ENCODE assay signal across 8 mouse cellular contexts in the genomic region with DNA sequence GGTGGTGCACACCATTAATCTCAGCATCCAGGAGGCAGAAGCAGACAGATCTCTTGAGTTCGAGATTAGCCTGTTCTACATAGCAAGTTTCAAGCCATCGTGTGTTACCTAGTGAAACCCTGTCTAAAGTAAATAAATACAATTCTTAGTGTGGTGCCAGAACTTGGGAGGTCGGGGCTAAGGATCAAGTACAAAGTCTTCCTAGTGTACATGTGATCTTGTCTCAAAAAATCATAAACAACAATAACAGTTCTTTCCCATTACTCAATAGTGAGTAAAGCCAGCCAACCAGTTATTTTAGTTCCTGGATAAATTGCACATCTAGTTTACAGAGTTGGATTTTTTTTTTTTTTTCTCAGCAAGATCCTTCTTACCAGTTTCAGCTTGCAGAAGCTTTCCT. TPM values are rescaled to one million over a fixed set of nuclear protein-coding genes. Genes with fewer than 3 reads are reported as not detected.
DNase-seq lines count a peak whose midpoint lies in the region; ATAC-seq lines count a peak whose summit lies in the region.

No protein-coding gene starts in this region.

- WGBS in kidney, embryonic 14.5 days, result 54% methylated on average over 3 of the region's 3 CpGs
- WGBS in embryonic facial prominence, embryonic 10.5 days, result 58% methylated on average over 3 of the region's 3 CpGs
- WGBS in hindbrain, embryonic 16.5 days, result 60% methylated on average over 3 of the region's 3 CpGs
- 77% methylated on average over 3 of the region's 3 CpGs for WGBS in midbrain, embryonic 14.5 days

- DNase-seq in kidney, adult 18-20 months, result no peak
- DNase-seq in embryonic facial prominence, embryonic 10.5 days (ENCODE audit: low spot score), result no peak
- no peak for DNase-seq in midbrain, embryonic 14.5 days
- no peak for DNase-seq in layer of hippocampus, postnatal 14 days (ENCODE audit: low spot score in 2 of 2)
- DNase-seq in urinary bladder, postnatal 36 days (ENCODE audit: low spot score in 2 of 2), result no peak

- H3K36me3 ChIP-seq in kidney, embryonic 14.5 days (ENCODE audit: control insufficient read depth, insufficient read depth, low read length), result no peaks in the 10 kb centered on the region; the same call in 1 of the 2 replicates
- peaks cover 21% of the 10 kb centered on the region for H3K36me3 ChIP-seq in embryonic facial prominence, embryonic 10.5 days (replicated peaks)
- H3K36me3 ChIP-seq in hindbrain, embryonic 16.5 days (ENCODE audit: control insufficient read depth, insufficient read depth, low read length), result 0 out of 2 replicates have a peak, but pooled peaks cover 2% of the 10 kb centered on the region
- H3K36me3 ChIP-seq in midbrain, embryonic 14.5 days (ENCODE audit: control insufficient read depth, insufficient read depth, low read length), result 0 out of 2 replicates have a peak, but pooled peaks cover 2% of the 10 kb centered on the region

- no peaks in the 10 kb centered on the region for H3K27me3 ChIP-seq in kidney, embryonic 14.5 days (ENCODE audit: control insufficient read depth, insufficient read depth, low read length)
- peaks cover 11% of the 10 kb centered on the region for H3K27me3 ChIP-seq in embryonic facial prominence, embryonic 10.5 days (replicated peaks; ENCODE audit: low read depth, poor library complexity, severe bottlenecking)
- H3K27me3 ChIP-seq in hindbrain, embryonic 16.5 days (replicated peaks; ENCODE audit: control insufficient read depth, insufficient read depth, low read length), result no peaks in the 10 kb centered on the region
- no peaks in the 10 kb centered on the region for H3K27me3 ChIP-seq in midbrain, embryonic 14.5 days (ENCODE audit: control insufficient read depth, insufficient read depth, low read length)

- H3K9ac ChIP-seq in kidney, embryonic 14.5 days (ENCODE audit: low read depth, low read length), result no peak overlapping the region
- H3K9ac ChIP-seq in hindbrain, embryonic 16.5 days (ENCODE audit: low read depth, low read length), result no peak overlapping the region
- no peak overlapping the region for H3K9ac ChIP-seq in midbrain, embryonic 14.5 days (replicated peaks; ENCODE audit: low read length)

- H3K9me3 ChIP-seq in kidney, embryonic 14.5 days (ENCODE audit: control insufficient read depth, low read length), result peaks cover 3% of the 10 kb centered on the region; the same call in 1 of the 2 replicates
- no peaks in the 10 kb centered on the region for H3K9me3 ChIP-seq in embryonic facial prominence, embryonic 10.5 days
- H3K9me3 ChIP-seq in hindbrain, embryonic 16.5 days (ENCODE audit: control insufficient read depth, low read length), result no peaks in the 10 kb centered on the region
- H3K9me3 ChIP-seq in midbrain, embryonic 14.5 days (ENCODE audit: control insufficient read depth, low read length), result no peaks in the 10 kb centered on the region

- peak overlapping the region; percentile 77 for H3K4me2 ChIP-seq in kidney, embryonic 14.5 days (replicated peaks; ENCODE audit: low read depth, low read length)
- peak overlapping the region; percentile 89 for H3K4me2 ChIP-seq in hindbrain, embryonic 16.5 days (ENCODE audit: low read length)
- peak overlapping the region; percentile 72 for H3K4me2 ChIP-seq in midbrain, embryonic 14.5 days (ENCODE audit: low read length)

- no peak overlapping the region for H3K27ac ChIP-seq in kidney, embryonic 14.5 days (ENCODE audit: low read depth, low read length)
- peak overlapping the region; percentile 94 for H3K27ac ChIP-seq in embryonic facial prominence, embryonic 10.5 days (replicated peaks)
- no peak overlapping the region for H3K27ac ChIP-seq in hindbrain, embryonic 16.5 days (ENCODE audit: low read depth, low read length)
- H3K27ac ChIP-seq in midbrain, embryonic 14.5 days (replicated peaks; ENCODE audit: low read depth, low read length), result no peak overlapping the region; the same call in 1 of the 2 replicates

- peak overlapping the region; percentile 59; the same call in 1 of the 2 replicates for H3K4me3 ChIP-seq in kidney, embryonic 14.5 days (ENCODE audit: low read length)
- H3K4me3 ChIP-seq in embryonic facial prominence, embryonic 10.5 days, result peak overlapping the region; percentile 69
- peak overlapping the region; percentile 75 for H3K4me3 ChIP-seq in hindbrain, embryonic 16.5 days (ENCODE audit: low read length)
- peak overlapping the region; percentile 63 for H3K4me3 ChIP-seq in midbrain, embryonic 14.5 days (replicated peaks; ENCODE audit: low read depth, low read length)

- H3K4me1 ChIP-seq in kidney, embryonic 14.5 days (ENCODE audit: control insufficient read depth, insufficient read depth, low read length), result peaks cover 9% of the 10 kb centered on the region
- peaks cover 13% of the 10 kb centered on the region for H3K4me1 ChIP-seq in embryonic facial prominence, embryonic 10.5 days
- H3K4me1 ChIP-seq in hindbrain, embryonic 16.5 days (ENCODE audit: control insufficient read depth, insufficient read depth, low read depth, low read length), result no peaks in the 10 kb centered on the region
- no peaks in the 10 kb centered on the region for H3K4me1 ChIP-seq in midbrain, embryonic 14.5 days (ENCODE audit: control insufficient read depth, insufficient read depth, low read length)

- no peak for ATAC-seq in kidney, embryonic 14.5 days (ENCODE audit: low FRiP score, low TSS enrichment)
- ATAC-seq in hindbrain, embryonic 16.5 days, result no peak
- ATAC-seq in midbrain, embryonic 14.5 days (ENCODE audit: low FRiP score, low TSS enrichment), result no peak
- no peak for ATAC-seq in megakaryocyte progenitor cell, adult 5-6 weeks (replicated peaks; ENCODE audit: poor library complexity)

RNA-seq across cellular contexts. Expression of a gene that starts 1.0 kb away (rescaled TPM):
- 24.7 and 28.2 TPM in 2 replicates for polyA plus RNA-seq in kidney, embryonic 14.5 days (2014; fragmentation: Nextera tagmentation; extraction: Ambion mirVana)
- polyA plus RNA-seq in embryonic facial prominence, embryonic 10.5 days (2016; fragmentation: Nextera tagmentation; extraction: Ambion mirVana), result 24.4 and 24.8 TPM in 2 replicates
- 16.7 and 17.7 TPM in 2 replicates for polyA plus RNA-seq in hindbrain, embryonic 16.5 days (2015; fragmentation: Nextera tagmentation; extraction: Ambion mirVana)
- 10.0 and 10.3 TPM in 2 replicates for polyA plus RNA-seq in midbrain, embryonic 14.5 days (2014; fragmentation: Nextera tagmentation; extraction: Ambion mirVana)
- 1 to 10 TPM; 4.8 to 5.6 TPM for total RNA-seq in layer of hippocampus, postnatal 14 days (2021)
- total RNA-seq in megakaryocyte progenitor cell, adult 5-6 weeks (2015), result 55.0 and 58.3 TPM in 2 replicates
- total RNA-seq in megakaryocyte progenitor cell, adult 5-6 weeks (2017), result 31.7 and 32.2 TPM in 2 replicates

RNA-seq across cellular contexts. Expression of a gene that starts 1.1 kb away (rescaled TPM):
- 25.7 and 35.8 TPM in 2 replicates for polyA plus RNA-seq in kidney, embryonic 14.5 days (2014; fragmentation: Nextera tagmentation; extraction: Ambion mirVana)
- 41.7 and 46.4 TPM in 2 replicates for polyA plus RNA-seq in embryonic facial prominence, embryonic 10.5 days (2016; fragmentation: Nextera tagmentation; extraction: Ambion mirVana)
- 21.3 and 27.5 TPM in 2 replicates for polyA plus RNA-seq in hindbrain, embryonic 16.5 days (2015; fragmentation: Nextera tagmentation; extraction: Ambion mirVana)
- polyA plus RNA-seq in midbrain, embryonic 14.5 days (2014; fragmentation: Nextera tagmentation; extraction: Ambion mirVana), result 15.6 and 16.4 TPM in 2 replicates
- 10 to 100 TPM; 30.2 to 35.7 TPM for total RNA-seq in layer of hippocampus, postnatal 14 days (2021)
- 1.6 and 4.0 TPM in 2 replicates for total RNA-seq in megakaryocyte progenitor cell, adult 5-6 weeks (2015)
- 2.0 and 2.9 TPM in 2 replicates for total RNA-seq in megakaryocyte progenitor cell, adult 5-6 weeks (2017)

RNA-seq across cellular contexts. Expression of a gene that starts 19.2 kb away (rescaled TPM):
- polyA plus RNA-seq in kidney, embryonic 14.5 days (2014; fragmentation: Nextera tagmentation; extraction: Ambion mirVana), result 0.27 TPM in 1 of 2 replicates, not detected in the other
- 0.17 TPM in 1 of 2 replicates, not detected in the other for polyA plus RNA-seq in embryonic facial prominence, embryonic 10.5 days (2016; fragmentation: Nextera tagmentation; extraction: Ambion mirVana)
- 0.28 and 0.31 TPM in 2 replicates for polyA plus RNA-seq in hindbrain, embryonic 16.5 days (2015; fragmentation: Nextera tagmentation; extraction: Ambion mirVana)
- polyA plus RNA-seq in midbrain, embryonic 14.5 days (2014; fragmentation: Nextera tagmentation; extraction: Ambion mirVana), result not detected in 2 replicates
- 1 to 10 TPM in 1 of 2 experiments, not detected in 1; 1.3 TPM for total RNA-seq in layer of hippocampus, postnatal 14 days (2021)
- not detected in 2 replicates for total RNA-seq in megakaryocyte progenitor cell, adult 5-6 weeks (2015)
- total RNA-seq in megakaryocyte progenitor cell, adult 5-6 weeks (2017), result not detected in 2 replicates

RNA-seq across cellular contexts. Expression of a gene that starts 27.1 kb away (rescaled TPM):
- not detected in 2 replicates for polyA plus RNA-seq in kidney, embryonic 14.5 days (2014; fragmentation: Nextera tagmentation; extraction: Ambion mirVana)
- not detected in 2 replicates for polyA plus RNA-seq in embryonic facial prominence, embryonic 10.5 days (2016; fragmentation: Nextera tagmentation; extraction: Ambion mirVana)
- 0.47 and 0.54 TPM in 2 replicates for polyA plus RNA-seq in hindbrain, embryonic 16.5 days (2015; fragmentation: Nextera tagmentation; extraction: Ambion mirVana)
- not detected in 2 replicates for polyA plus RNA-seq in midbrain, embryonic 14.5 days (2014; fragmentation: Nextera tagmentation; extraction: Ambion mirVana)
- not detected for total RNA-seq in layer of hippocampus, postnatal 14 days (2021)
- total RNA-seq in megakaryocyte progenitor cell, adult 5-6 weeks (2015), result not detected in 2 replicates
- not detected in 2 replicates for total RNA-seq in megakaryocyte progenitor cell, adult 5-6 weeks (2017)

RNA-seq across cellular contexts. Expression of a gene that starts 48.2 kb away (rescaled TPM):
- polyA plus RNA-seq in kidney, embryonic 14.5 days (2014; fragmentation: Nextera tagmentation; extraction: Ambion mirVana), result 41.1 and 46.9 TPM in 2 replicates
- 26.2 and 27.5 TPM in 2 replicates for polyA plus RNA-seq in embryonic facial prominence, embryonic 10.5 days (2016; fragmentation: Nextera tagmentation; extraction: Ambion mirVana)
- polyA plus RNA-seq in hindbrain, embryonic 16.5 days (2015; fragmentation: Nextera tagmentation; extraction: Ambion mirVana), result 138 and 147 TPM in 2 replicates
- 132 and 148 TPM in 2 replicates for polyA plus RNA-seq in midbrain, embryonic 14.5 days (2014; fragmentation: Nextera tagmentation; extraction: Ambion mirVana)
- total RNA-seq in layer of hippocampus, postnatal 14 days (2021), result 10 to 100 TPM; 82.6 to 83.7 TPM
- 40.5 and 46.5 TPM in 2 replicates for total RNA-seq in megakaryocyte progenitor cell, adult 5-6 weeks (2015)
- total RNA-seq in megakaryocyte progenitor cell, adult 5-6 weeks (2017), result 16.6 and 26.2 TPM in 2 replicates
